ENCODE assay signal across 14 mouse cellular contexts in genomic region chr5:150331821-150332220, GRCm38 (mm10).
DNase-seq lines count a peak whose midpoint lies in the region; ATAC-seq lines count a peak whose summit lies in the region.
"Had no signal": no experiment of that assay in that cellular context is flagged by ENCODE, and none has a peak within 500 bp of the region (broad histone marks: within the 10 kb centered on the region; RNA-seq: fewer than 3 reads in every experiment).

No protein-coding gene starts in this region.

- H3K36me3 ChIP-seq in heart, embryonic 11.5 days (ENCODE audit: control insufficient read depth, insufficient read depth, low read length) = no peaks in the 10 kb centered on the region
- no peaks in the 10 kb centered on the region for H3K36me3 ChIP-seq in forebrain, embryonic 11.5 days (ENCODE audit: control insufficient read depth, insufficient read depth, low read length)
- H3K36me3 ChIP-seq: limb, embryonic 13.5 days; midbrain, embryonic 15.5 days had no signal

- no peaks in the 10 kb centered on the region for H3K27me3 ChIP-seq in heart, embryonic 11.5 days (ENCODE audit: control insufficient read depth, insufficient read depth, low read length)
- no peaks in the 10 kb centered on the region for H3K27me3 ChIP-seq in forebrain, embryonic 11.5 days (ENCODE audit: control insufficient read depth, insufficient read depth, low read length)
- H3K27me3 ChIP-seq: limb, embryonic 13.5 days; midbrain, embryonic 15.5 days had no signal

- intact Hi-C loops in gastrocnemius, postnatal 14 days (cut with DNase I; ENCODE audit: low total_unique reads) = no loop called here

- H3K27ac ChIP-seq in heart, embryonic 11.5 days (ENCODE audit: low read depth, low read length) = no peak overlapping the region
- H3K27ac ChIP-seq in forebrain, embryonic 11.5 days (ENCODE audit: low read depth, low read length) = no peak overlapping the region
- H3K27ac ChIP-seq: limb, embryonic 13.5 days; midbrain, embryonic 15.5 days had no signal

- H3K4me3 ChIP-seq in heart, embryonic 11.5 days (ENCODE audit: low read depth, low read length) = no peak overlapping the region
- H3K4me3 ChIP-seq in forebrain, embryonic 11.5 days (ENCODE audit: low read depth, low read length) = no peak overlapping the region
- H3K4me3 ChIP-seq: limb, embryonic 13.5 days; midbrain, embryonic 15.5 days had no signal

- H3K4me2 ChIP-seq in heart, embryonic 11.5 days = no peak overlapping the region
- no peak overlapping the region for H3K4me2 ChIP-seq in forebrain, embryonic 11.5 days (ENCODE audit: low read depth, low read length, severe bottlenecking)
- H3K4me2 ChIP-seq: limb, embryonic 13.5 days; midbrain, embryonic 15.5 days had no signal

- peak; percentile 49 for DNase-seq in heart, adult 18-20 months
- peak; percentile 3 for DNase-seq in NIH3T3 (ENCODE audit: low read depth)
- peak; percentile 64 for DNase-seq in cerebellum, adult 11-12 months
- DNase-seq in gastrocnemius, postnatal 14 days = peak; percentile 53
- no peak for DNase-seq in kidney, postnatal 10 days
- no peak for DNase-seq in layer of hippocampus, adult 18-20 months (ENCODE audit: low spot score in 2 of 2)
- no peak for DNase-seq in forebrain, embryonic 11.5 days (ENCODE audit: low spot score)
- DNase-seq: lung, postnatal 14 days; thymus, adult 18-20 months had no signal

- 80% methylated on average over 2 of the region's 2 CpGs for WGBS in heart, embryonic 11.5 days (ENCODE audit: insufficient replicate concordance)
- 98% methylated on average over 2 of the region's 2 CpGs for WGBS in forebrain, embryonic 11.5 days

- ATAC-seq in heart, embryonic 11.5 days (replicated peaks; ENCODE audit: insufficient number of reproducible peaks, low FRiP score, low TSS enrichment) = no peak
- no peak for ATAC-seq in forebrain, embryonic 11.5 days (replicated peaks; ENCODE audit: low FRiP score)
- ATAC-seq: forebrain, embryonic 14.5 days; inflammation-experienced regulatory T-cells, adult 6 months; midbrain, embryonic 15.5 days had no signal

- H3K9ac ChIP-seq in heart, embryonic 11.5 days (ENCODE audit: low read depth, low read length) = no peak overlapping the region
- no peak overlapping the region for H3K9ac ChIP-seq in forebrain, embryonic 11.5 days (ENCODE audit: low read length)
- H3K9ac ChIP-seq: limb, embryonic 13.5 days; midbrain, embryonic 15.5 days had no signal

- no peaks in the 10 kb centered on the region; the same call in 1 of the 2 replicates for H3K9me3 ChIP-seq in heart, embryonic 11.5 days (replicated peaks; ENCODE audit: control insufficient read depth, low read length)
- H3K9me3 ChIP-seq in forebrain, embryonic 11.5 days (ENCODE audit: control insufficient read depth, low read length) = no peaks in the 10 kb centered on the region
- H3K9me3 ChIP-seq: limb, embryonic 13.5 days; midbrain, embryonic 15.5 days had no signal

- H3K4me1 ChIP-seq in heart, embryonic 11.5 days (ENCODE audit: control insufficient read depth, insufficient read depth, low read length) = peaks cover 10% of the 10 kb centered on the region
- no peaks in the 10 kb centered on the region for H3K4me1 ChIP-seq in forebrain, embryonic 11.5 days (replicated peaks; ENCODE audit: control insufficient read depth, insufficient read depth, low read length)
- H3K4me1 ChIP-seq: midbrain, embryonic 15.5 days had no signal

Comparison
In these comparisons a context has a peak if more than half of its experiments do, and no peak if none do; other contexts are left out.
1. DNase-seq: peak in heart, adult 18-20 months (2 of 2), NIH3T3 (single experiment), cerebellum, adult 11-12 months (single experiment) and gastrocnemius, postnatal 14 days (single experiment); none in kidney, postnatal 10 days (single experiment), layer of hippocampus, adult 18-20 months (0 of 2) and forebrain, embryonic 11.5 days (single experiment).